Mouse (Mus musculus): ENCODE results near the gene Plxnb2.

DNA sequence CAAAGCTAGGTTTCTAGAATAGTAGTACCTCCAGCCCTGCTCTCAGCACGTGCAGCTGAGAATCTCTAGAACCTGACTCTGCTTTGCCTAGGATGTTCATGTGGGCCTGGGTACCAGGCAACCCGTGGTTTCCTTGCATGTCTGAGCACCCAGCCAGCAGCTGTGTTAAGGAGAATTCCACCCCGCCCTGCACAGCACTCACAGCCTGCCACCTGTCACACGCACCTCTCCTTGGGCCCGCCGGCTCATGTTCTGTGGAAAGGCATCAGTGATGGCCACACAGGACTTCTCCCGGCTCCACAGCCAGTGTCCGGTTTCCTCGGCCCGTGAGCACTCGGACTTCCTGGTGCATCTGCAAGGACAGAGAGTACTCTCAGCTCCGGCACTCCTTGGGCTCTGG is 15.1 kb downstream of the Plxnb2 start:
- TF ChIP-seq GATA2 (IDR thresholded peaks at IDR 0.05; ENCODE audit: borderline replicate concordance, low read depth, low read length) (no peak), GATA1 (IDR thresholded peaks at IDR 0.05; ENCODE audit: borderline replicate concordance, low read length) (no peak), CTCF (IDR thresholded peaks at IDR 0.05; ENCODE audit: low read depth, low read length) (no peak)
